Mouse (Mus musculus) spleen, postnatal 36 days (tissue): ENCODE measurements around the gene Ltk.

Experiments used
- DNase-seq, 2 experiments: peaks; one replicate each; pipeline ENCODE4 v3.0.0; 2022; ENCODE audit warnings: low spot score in 2 of 2, mixed read lengths in 1 of 2

Ltk gene

GRCm38 (mm10) chr2:119703171-119703570, 57.1 kb downstream of the Ltk start:
- no peak for DNase-seq
